Mouse (Mus musculus): ENCODE measurements around the gene Enox2.

GRCm38 (mm10) chrX:49154280-49154679 is 133.8 kb downstream of the Enox2 start:
- TF ChIP-seq CTCF (IDR thresholded peaks at IDR 0.05; ENCODE audit: low read depth) (no peak), EP300 (IDR thresholded peaks at IDR 0.05; ENCODE audit: low read depth) (no peak)
